Mouse (Mus musculus): ENCODE results near the gene Cc2d2b.

GRCm38 (mm10) chr19:40788715-40789084 lies 40.1 kb downstream of the Cc2d2b start:
- TF ChIP-seq CTCF (IDR thresholded peaks at IDR 0.05; ENCODE audit: control insufficient read depth, insufficient read depth, insufficient read length) (no peak), USF1 (IDR thresholded peaks at IDR 0.05; ENCODE audit: low read depth) (no peak)
